Mouse (Mus musculus) lung, postnatal 0 days (tissue): ENCODE data around the gene Sirt6.

Experiments used
- CTCF ChIP-seq: IDR thresholded peaks from 2 replicates; pipeline ENCODE4 v1.5.1; 2016; ENCODE audit warnings: antibody characterized with exemption, mild to moderate bottlenecking
- EP300 ChIP-seq: IDR thresholded peaks from 2 replicates; pipeline ENCODE4 v1.6.1; 2016; ENCODE audit warnings: antibody characterized with exemption, mild to moderate bottlenecking, control low read depth

DNA sequence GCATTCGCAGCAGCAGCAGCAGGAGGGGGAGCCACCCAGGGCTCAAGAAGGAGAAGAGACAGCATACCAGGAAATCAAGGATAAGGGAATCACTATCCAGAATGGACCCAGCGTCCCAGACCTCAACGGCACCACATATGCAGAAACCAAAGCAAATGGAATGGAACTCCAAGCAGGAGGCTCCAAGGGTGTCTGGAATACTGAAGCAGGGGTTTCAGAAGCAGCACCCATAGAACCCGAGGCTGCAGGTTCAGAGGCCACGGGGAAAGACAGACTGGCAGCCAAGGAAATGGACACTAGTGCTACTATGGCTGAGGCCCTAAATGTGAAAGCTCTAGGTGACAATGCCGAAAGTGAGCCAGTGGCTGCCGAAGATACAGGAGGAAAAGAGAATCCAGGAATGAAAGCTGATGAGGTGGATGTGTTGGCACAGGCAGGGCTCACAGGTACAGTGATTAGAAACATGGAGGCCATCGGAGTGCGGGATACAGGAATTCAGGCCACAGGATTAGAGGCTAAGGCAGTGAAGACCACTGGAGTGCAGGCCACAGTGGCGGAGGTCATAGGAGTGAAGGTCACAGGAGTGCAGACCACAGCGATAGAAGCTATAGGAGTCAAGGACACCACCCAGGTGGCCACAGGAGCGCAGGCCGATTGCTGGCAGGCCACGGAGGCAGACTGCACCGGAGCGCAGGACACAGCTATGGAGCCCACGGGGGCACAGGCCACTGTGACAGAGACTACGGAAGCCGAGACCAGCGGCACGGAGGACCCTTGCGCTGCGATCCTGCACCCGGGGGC lies 15.3 kb upstream of the Sirt6 start:
- no peak for TF ChIP-seq CTCF
- TF ChIP-seq EP300: no peak
